Mouse (Mus musculus) embryonic facial prominence, embryonic 15.5 days (tissue): ENCODE results near the gene Crabp2. TPM values are rescaled to one million over a fixed set of nuclear protein-coding genes. Genes with fewer than 3 reads are reported as not detected.

Experiments used
- ATAC-seq: fragments of 200-750 bp; cut with Nextera tagmentation; 2 replicates; pipeline ENCODE4 v1.8.0; 2017; ENCODE audit warnings: low read depth, moderate TSS enrichment; ENCODE audit not compliant: insufficient number of reproducible peaks, low FRiP score, low TSS enrichment
- H3K27ac ChIP-seq: fragments of 300-500 bp; sonication (generic); replicated peaks from 2 replicates; pipeline ENCODE4 v1.5.1; 2015; ENCODE audit warnings: mild to moderate bottlenecking, inconsistent platforms
- H3K27me3 ChIP-seq: fragments of 300-500 bp; sonication (generic); 2 replicates; pipeline ENCODE4 v1.6.1; 2015; ENCODE audit warnings: inconsistent platforms
- H3K36me3 ChIP-seq: fragments of 300-500 bp; sonication (generic); 2 replicates; pipeline ENCODE4 v1.6.1; 2015; ENCODE audit warnings: mild to moderate bottlenecking, inconsistent platforms
- H3K4me1 ChIP-seq: fragments of 300-500 bp; sonication (generic); 2 replicates; pipeline ENCODE4 v1.6.1; 2015; ENCODE audit warnings: inconsistent platforms
- H3K4me2 ChIP-seq: fragments of 300-500 bp; sonication (generic); replicated peaks from 2 replicates; pipeline ENCODE4 v1.6.1; 2015; ENCODE audit warnings: mild to moderate bottlenecking, inconsistent platforms
- H3K4me3 ChIP-seq: fragments of 300-500 bp; sonication (generic); replicated peaks from 2 replicates; pipeline ENCODE4 v1.5.1; 2015; ENCODE audit warnings: mild to moderate bottlenecking, inconsistent platforms
- H3K9ac ChIP-seq: fragments of 300-500 bp; sonication (generic); 2 replicates; pipeline ENCODE4 v1.6.1; 2015; ENCODE audit warnings: inconsistent platforms
- H3K9me3 ChIP-seq: fragments of 300-500 bp; sonication (generic); replicated peaks from 2 replicates; pipeline ENCODE4 v1.6.1; 2016; ENCODE audit warnings: inconsistent platforms
- WGBS: fragments of 180-500 bp; shearing (Covaris S2); methylation state at CpG from one replicate; pipeline ENCODE4 v1.1.7; 2015; 5-methylcytosine and 5-hydroxymethylcytosine counted together
- polyA plus RNA-seq: library from polyadenylated mRNA; unstranded; fragments of >200 nt; fragmentation: Nextera tagmentation; extraction: Ambion mirVana; gene quantifications from 2 replicates; pipeline ENCODE4 v1.2.1, GENCODE M21; 2015

Gene Crabp2
- polyA plus RNA-seq, 1 experiment from 2014 or later: 206 TPM

DNA sequence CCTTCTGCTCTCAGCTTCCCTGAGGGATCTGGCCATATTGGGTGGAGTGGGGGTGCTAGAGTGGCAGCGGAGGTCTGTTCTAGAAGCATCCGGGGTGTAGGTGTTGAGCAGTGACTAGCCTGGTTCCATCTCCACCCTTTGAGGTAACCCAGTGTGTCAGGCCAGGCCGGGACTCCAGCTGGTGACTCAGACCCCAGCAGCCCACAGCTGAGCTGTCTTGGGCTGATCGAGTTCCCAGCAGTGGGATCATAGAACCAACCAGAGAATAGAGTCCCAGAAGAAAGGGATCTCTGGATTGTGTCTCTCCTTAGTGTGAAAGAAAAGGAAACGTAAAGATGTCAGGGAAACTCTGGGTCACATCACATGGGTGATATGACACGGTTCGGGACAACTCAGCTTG lies 10.9 kb downstream of the Crabp2 start:
- H3K4me3 ChIP-seq: no peak overlapping the region
- H3K4me2 ChIP-seq: no peak overlapping the region
- peak overlapping the region; percentile 97 for H3K27ac ChIP-seq
- H3K36me3 ChIP-seq: no peaks in the 10 kb centered on the region
- no peaks in the 10 kb centered on the region for H3K9me3 ChIP-seq
- 66% methylated on average over 7 of the region's 7 CpGs for WGBS
- no peak overlapping the region for H3K9ac ChIP-seq
- no peaks in the 10 kb centered on the region for H3K27me3 ChIP-seq
- H3K4me1 ChIP-seq: peaks cover 33% of the 10 kb centered on the region
- no peak for ATAC-seq

DNA sequence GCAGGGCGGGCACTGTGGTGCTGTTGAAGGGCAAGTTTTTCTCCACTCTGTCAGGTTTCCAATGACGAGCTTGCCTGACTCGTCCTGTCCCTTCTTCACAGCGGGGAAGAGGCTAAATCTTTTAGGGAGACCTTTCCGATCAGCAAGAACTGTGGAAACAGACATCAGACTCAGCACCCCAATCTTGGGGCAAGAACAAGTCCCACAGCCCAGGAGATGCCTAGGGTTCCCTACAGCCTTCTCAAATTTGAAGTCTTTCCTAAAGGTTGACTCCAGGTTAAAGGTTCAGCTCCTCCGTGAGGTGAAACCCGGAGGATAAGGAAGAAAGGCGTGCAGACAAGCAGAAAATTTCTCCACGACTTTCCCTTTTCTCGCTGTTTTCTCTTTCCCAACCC lies 11.7 kb downstream of the Crabp2 start:
- ATAC-seq: peak; percentile 0; the same call in 1 of the 2 replicates
- H3K9ac ChIP-seq: peak overlapping the region; percentile 28
- peak overlapping the region; percentile 80 for H3K4me2 ChIP-seq
- no peaks in the 10 kb centered on the region for H3K9me3 ChIP-seq
- WGBS: 7% methylated on average over 10 of the region's 10 CpGs
- no peaks in the 10 kb centered on the region for H3K27me3 ChIP-seq
- peak overlapping the region; percentile 45 for H3K4me3 ChIP-seq
- peak overlapping the region; percentile 97 for H3K27ac ChIP-seq
- no peaks in the 10 kb centered on the region for H3K36me3 ChIP-seq
- H3K4me1 ChIP-seq: peaks cover 33% of the 10 kb centered on the region

DNA sequence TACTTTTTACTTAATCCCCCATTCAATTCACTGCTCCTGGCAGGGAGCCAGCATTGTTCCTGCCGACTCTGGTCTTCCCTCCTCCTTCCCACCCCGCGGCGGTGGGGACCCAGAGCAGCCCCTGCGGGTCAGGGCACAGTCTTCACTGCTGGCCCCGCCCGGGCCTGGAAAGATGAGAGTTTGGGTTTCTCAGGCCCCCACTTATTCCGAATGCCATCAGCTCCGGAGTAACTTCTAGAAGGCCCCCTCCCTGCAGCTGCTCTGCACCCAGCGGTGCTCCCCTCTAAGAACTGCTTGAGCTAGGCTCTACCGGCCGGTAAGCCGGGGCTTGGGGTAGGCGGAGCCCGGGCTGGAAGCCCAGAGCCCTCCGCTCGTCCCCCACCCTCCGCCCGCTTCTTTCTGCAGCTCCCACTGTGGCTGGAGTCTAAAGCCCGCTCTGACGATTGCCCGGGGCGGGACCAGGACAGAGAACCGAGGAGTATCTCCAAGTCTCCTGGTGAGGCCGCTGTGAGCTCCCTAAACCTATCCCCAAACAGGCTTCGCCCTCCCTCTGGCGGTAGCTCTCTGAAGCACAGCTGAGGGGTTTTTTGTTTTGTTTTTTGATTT lies 12.2 kb downstream of the Crabp2 start:
- H3K27ac ChIP-seq: peak overlapping the region; percentile 97
- H3K9ac ChIP-seq: peak overlapping the region; percentile 28; the same call in 1 of the 2 replicates
- H3K4me3 ChIP-seq: peak overlapping the region; percentile 45
- peak; percentile 97 for ATAC-seq
- H3K27me3 ChIP-seq: no peaks in the 10 kb centered on the region
- no peaks in the 10 kb centered on the region for H3K36me3 ChIP-seq
- peaks cover 33% of the 10 kb centered on the region for H3K4me1 ChIP-seq
- H3K4me2 ChIP-seq: peak overlapping the region; percentile 80
- no peaks in the 10 kb centered on the region for H3K9me3 ChIP-seq
- under 1% methylated on average over 27 of the region's 27 CpGs for WGBS

DNA sequence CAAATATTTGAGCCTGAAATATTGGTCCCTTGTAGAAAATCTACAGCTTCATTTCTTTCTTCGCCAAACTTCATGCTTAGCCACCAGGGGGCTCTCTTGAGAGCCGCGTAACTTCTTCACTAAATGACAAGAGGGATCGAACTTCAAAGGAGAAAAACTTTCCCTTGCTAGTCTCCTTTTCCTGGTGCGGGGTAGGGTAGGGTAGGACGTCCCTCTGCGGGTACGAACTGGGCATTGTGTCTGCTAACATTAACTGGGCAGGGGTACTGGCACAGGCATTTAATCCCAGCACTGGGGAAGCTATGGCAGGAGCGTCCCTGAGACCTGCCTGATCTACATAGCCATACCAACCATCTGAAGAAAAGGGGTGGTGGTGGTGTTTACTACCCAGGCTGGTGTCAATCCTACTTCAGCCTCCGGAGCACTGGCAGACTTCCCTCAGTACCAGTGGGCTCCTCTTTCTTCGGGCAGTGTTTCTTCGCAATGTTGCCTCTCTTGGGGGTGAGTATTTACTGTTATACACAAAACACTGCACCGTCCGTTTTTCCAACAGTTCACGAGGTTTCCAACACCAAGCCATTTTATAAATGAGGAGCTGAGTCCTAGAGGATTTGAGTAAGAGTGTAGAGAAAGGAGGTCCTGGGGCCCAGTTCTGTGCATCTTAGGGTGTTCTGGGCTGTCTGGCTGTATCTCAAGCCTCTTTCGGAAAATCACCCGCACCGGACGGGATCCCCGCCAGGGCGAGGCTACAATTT lies 21.9 kb downstream of the Crabp2 start:
- Histone ChIP-seq H3K4me2 (peak overlapping the region; percentile 94), H3K36me3 (0 out of 2 replicates have a peak, but pooled peaks cover under 1% of the 10 kb centered on the region), H3K9me3 (no peaks in the 10 kb centered on the region), H3K27ac (peak overlapping the region; percentile 51; the same call in 1 of the 2 replicates), H3K27me3 (peaks cover 21% of the 10 kb centered on the region), H3K4me1 (peaks cover 49% of the 10 kb centered on the region), H3K4me3 (peak overlapping the region; percentile 53), H3K9ac (no peak overlapping the region)
- ATAC-seq: no peak; the same call in 1 of the 2 replicates
- under 1% methylated on average over 21 of the region's 21 CpGs for WGBS

DNA sequence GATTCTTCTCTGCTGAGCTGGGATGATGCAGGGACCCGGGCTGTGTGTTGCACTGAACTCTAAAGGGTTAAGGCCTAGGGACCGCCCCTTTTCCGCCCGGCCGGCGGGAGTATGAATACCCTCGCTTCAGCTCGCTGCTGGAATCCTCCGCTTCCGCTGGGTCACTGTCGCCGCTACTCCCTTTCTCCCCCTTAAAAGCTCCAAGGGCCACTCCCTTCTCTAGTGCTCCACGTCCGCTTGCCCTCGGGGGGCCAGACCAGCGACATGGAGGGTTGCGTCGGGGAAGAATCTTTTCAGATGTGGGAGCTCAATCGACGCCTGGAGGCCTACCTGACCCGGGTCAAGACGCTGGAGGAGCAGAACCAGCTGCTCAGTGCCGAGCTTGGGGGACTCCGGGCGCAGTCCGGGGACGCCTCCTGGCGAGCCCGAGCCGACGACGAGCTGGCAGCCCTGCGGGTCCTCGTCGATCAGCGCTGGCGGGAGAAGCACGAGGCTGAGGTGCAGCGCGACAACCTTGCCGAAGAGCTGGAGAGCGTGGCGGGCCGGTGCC lies 22.5 kb downstream of the Crabp2 start, which contains the start of gene Nes:
Gene Nes, plus strand, starts transcription at position 140 of the 550 bp plus-strand sequence.
- Histone ChIP-seq H3K9me3 (no peaks in the 10 kb centered on the region), H3K9ac (peak within 1 kb of the TSS; percentile 43), H3K4me2 (peak within 1 kb of the TSS; percentile 94), H3K36me3 (0 out of 2 replicates have a peak, but pooled peaks cover 4% of the 10 kb centered on the region), H3K4me1 (peaks cover 49% of the 10 kb centered on the region), H3K27ac (peak within 1 kb of the TSS; percentile 51), H3K27me3 (peaks cover 21% of the 10 kb centered on the region), H3K4me3 (peak within 1 kb of the TSS; percentile 53)
- ATAC-seq: peak; percentile 53
- under 1% methylated on average over 44 of the region's 44 CpGs for WGBS

DNA sequence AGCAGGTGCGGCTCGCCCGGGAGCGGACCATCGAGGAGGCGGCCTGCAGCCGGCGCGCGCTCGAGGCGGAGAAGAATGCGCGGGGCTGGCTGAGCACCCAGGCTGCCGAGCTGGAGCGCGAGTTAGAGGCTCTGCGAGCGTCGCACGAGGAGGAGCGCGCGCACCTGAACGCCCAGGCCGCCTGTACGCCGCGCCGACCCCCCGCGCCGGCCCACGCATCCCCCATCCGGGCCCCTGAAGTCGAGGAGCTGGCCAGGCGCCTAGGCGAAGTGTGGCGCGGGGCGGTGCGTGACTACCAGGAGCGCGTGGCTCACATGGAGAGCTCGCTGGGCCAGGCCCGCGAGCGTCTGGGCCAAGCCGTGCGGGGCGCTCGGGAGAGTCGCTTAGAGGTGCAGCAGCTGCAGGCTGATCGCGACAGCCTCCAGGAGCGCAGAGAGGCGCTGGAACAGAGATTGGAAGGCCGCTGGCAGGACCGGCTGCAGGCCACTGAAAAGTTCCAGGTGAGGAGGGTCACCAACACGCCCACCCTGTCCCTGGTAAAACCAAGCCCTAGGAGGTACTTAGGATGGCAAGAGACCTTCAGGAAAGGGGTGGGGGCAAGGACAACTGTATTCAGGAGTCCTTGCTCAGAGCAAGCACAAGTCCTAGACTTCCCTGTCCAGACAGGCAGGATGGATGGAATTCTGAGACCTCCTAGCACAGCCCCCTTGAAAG lies 23.2 kb downstream of the Crabp2 start:
- peak overlapping the region; percentile 94 for H3K4me2 ChIP-seq
- peaks cover 49% of the 10 kb centered on the region for H3K4me1 ChIP-seq
- ATAC-seq: peak; percentile 30; the same call in 1 of the 2 replicates
- H3K9ac ChIP-seq: peak overlapping the region; percentile 43
- H3K9me3 ChIP-seq: no peaks in the 10 kb centered on the region
- peak overlapping the region; percentile 53 for H3K4me3 ChIP-seq
- H3K27ac ChIP-seq: peak overlapping the region; percentile 51; the same call in 1 of the 2 replicates
- H3K36me3 ChIP-seq: 0 out of 2 replicates have a peak, but pooled peaks cover 4% of the 10 kb centered on the region
- WGBS: under 1% methylated on average over 60 of the region's 60 CpGs
- H3K27me3 ChIP-seq: peaks cover 21% of the 10 kb centered on the region

DNA sequence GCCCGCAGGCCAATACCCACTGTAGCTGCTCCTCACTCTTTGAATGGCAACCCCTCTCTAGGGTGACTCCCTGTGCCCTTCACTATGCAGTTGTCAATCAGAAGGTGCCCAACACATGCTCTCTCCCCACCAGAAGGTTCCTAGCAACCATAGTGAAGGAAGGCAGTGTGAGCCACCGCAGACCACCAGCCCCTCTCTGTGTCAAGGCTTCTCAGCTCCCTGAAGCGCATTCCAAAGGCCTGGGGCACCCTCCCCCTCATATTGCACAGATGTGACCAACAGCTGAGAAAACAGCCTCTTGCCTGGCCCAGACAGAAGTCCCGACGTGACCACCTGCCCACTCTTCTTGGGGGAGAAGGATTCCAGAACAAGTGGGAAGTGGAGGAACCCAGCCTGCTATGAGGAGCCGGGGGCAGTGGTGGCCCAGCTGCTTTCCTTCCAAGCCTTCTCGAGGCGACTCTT lies 23.8 kb downstream of the Crabp2 start:
- Histone ChIP-seq H3K9me3 (no peaks in the 10 kb centered on the region), H3K27me3 (peaks cover 21% of the 10 kb centered on the region), H3K27ac (peak overlapping the region; percentile 51; the same call in 1 of the 2 replicates), H3K4me2 (peak overlapping the region; percentile 94), H3K36me3 (0 out of 2 replicates have a peak, but pooled peaks cover 4% of the 10 kb centered on the region), H3K9ac (peak overlapping the region; percentile 43; the same call in 1 of the 2 replicates), H3K4me1 (peaks cover 49% of the 10 kb centered on the region), H3K4me3 (peak overlapping the region; percentile 53)
- 20% methylated on average over 8 of the region's 8 CpGs for WGBS
- ATAC-seq: 0 out of 2 replicates have a peak, but pooled peaks have one; percentile 5

DNA sequence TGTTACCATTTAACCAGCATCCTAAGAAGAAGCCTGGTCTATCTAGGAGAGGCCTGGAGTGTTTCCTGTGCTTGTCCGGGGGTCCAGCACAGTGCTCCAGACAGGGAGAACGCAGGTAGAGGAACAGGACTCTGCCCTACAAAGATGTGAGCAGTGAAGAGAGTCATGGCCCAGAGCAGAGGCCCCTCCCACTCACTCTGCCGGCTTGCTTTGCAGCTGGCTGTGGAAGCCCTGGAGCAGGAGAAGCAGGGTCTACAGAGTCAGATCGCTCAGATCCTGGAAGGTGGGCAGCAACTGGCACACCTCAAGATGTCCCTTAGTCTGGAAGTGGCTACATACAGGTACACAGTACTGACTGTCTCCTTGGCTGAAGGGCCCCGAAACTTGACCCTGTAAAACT lies 24.3 kb downstream of the Crabp2 start:
- H3K27me3 ChIP-seq: peaks cover 21% of the 10 kb centered on the region
- peak overlapping the region; percentile 53 for H3K4me3 ChIP-seq
- 24% methylated on average over 5 of the region's 5 CpGs for WGBS
- 0 out of 2 replicates have a peak overlapping the region, but pooled peaks have one; percentile 51 for H3K27ac ChIP-seq
- H3K4me1 ChIP-seq: peaks cover 49% of the 10 kb centered on the region
- no peaks in the 10 kb centered on the region for H3K9me3 ChIP-seq
- H3K4me2 ChIP-seq: peak overlapping the region; percentile 94
- 0 out of 2 replicates have a peak, but pooled peaks cover 4% of the 10 kb centered on the region for H3K36me3 ChIP-seq
- H3K9ac ChIP-seq: peak overlapping the region; percentile 19; the same call in 1 of the 2 replicates
- no peak for ATAC-seq

DNA sequence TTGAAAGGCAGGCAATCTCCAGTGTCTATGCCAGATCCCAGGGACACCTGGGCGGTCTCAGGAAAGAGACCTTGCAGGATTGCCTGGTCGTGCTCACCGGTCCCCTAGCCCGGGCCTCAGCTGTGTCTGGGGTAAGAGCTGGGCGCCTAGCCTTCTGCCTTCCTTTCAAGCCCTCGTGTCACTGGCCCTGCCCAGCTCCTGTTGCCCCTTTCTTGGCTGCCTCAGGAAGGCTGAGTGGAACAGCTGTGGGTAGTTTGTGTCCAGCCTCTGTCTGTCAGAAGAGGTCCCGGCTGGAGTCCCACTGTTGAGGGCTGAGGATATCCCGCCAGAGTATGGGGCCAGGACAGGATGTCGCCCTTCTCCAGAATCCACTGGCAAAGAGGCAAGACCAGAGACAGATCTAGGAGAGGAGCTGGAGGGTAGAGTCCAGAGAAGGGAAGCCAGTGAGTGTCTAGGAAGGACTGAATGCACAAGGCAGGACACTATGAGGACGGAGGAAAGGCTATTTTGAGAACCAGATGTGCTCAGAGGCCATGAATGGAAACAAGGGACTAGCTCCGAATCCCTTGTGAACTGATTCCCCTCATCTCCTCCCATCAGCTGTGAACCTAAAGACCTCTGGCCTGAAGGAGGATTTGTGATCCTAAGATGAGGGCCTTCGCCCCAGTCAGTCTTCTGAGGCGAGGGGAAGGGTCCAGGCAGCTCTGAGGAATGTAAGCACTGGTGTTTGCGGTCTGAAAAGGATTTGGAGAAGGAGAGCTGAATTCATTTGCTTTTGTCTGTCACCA lies 25.3 kb downstream of the Crabp2 start:
- Histone ChIP-seq H3K4me2 (peak overlapping the region; percentile 94), H3K27me3 (peaks cover 17% of the 10 kb centered on the region), H3K9ac (no peak overlapping the region; the same call in none of the 2 replicates), H3K27ac (no peak overlapping the region; the same call in 1 of the 2 replicates), H3K4me3 (peak overlapping the region; percentile 53), H3K9me3 (no peaks in the 10 kb centered on the region), H3K36me3 (0 out of 2 replicates have a peak, but pooled peaks cover 4% of the 10 kb centered on the region), H3K4me1 (peaks cover 49% of the 10 kb centered on the region)
- WGBS: 47% methylated on average over 14 of the region's 14 CpGs
- ATAC-seq: no peak
